Mouse (Mus musculus) right cerebral cortex, postnatal 14 days (tissue): ENCODE results near the gene Tmem211.

ENCODE experiments used
- DNase-seq: peaks from one replicate; pipeline ENCODE4 v3.0.0; 2022

The Tmem211 gene

GRCm38 (mm10) chr5:113226632-113227102, at the start of gene Tmem211:
Gene Tmem211 (plus strand): TSS chr5:113226909.
- DNase-seq = peak; percentile 91

- no peak for DNase-seq
Observed at GRCm38 (mm10) chr5:113179451-113179842, 47.3 kb upstream of the Tmem211 start.

GRCm38 (mm10) chr5:113179843-113180682, 46.6 kb upstream of the Tmem211 start:
- peak; percentile 90 for DNase-seq

GRCm38 (mm10) chr5:113180755-113181154, 46.0 kb upstream of the Tmem211 start:
- DNase-seq = no peak

GRCm38 (mm10) chr5:113181441-113181840, 45.3 kb upstream of the Tmem211 start:
- DNase-seq = no peak

GRCm38 (mm10) chr5:113190558-113190957, 36.2 kb upstream of the Tmem211 start:
- no peak for DNase-seq

- no peak for DNase-seq
Observed at GRCm38 (mm10) chr5:113191901-113192300, 34.8 kb upstream of the Tmem211 start.

- DNase-seq = no peak
Observed at GRCm38 (mm10) chr5:113193762-113194161, 32.9 kb upstream of the Tmem211 start.

GRCm38 (mm10) chr5:113195451-113195850, 31.3 kb upstream of the Tmem211 start:
- DNase-seq = no peak

GRCm38 (mm10) chr5:113195907-113196306, 30.8 kb upstream of the Tmem211 start:
- no peak for DNase-seq

- no peak for DNase-seq
Observed at GRCm38 (mm10) chr5:113196916-113197794, 29.6 kb upstream of the Tmem211 start.

GRCm38 (mm10) chr5:113199126-113199771, 27.5 kb upstream of the Tmem211 start:
- DNase-seq = no peak

- DNase-seq = no peak
Observed at GRCm38 (mm10) chr5:113199772-113200134, 27.0 kb upstream of the Tmem211 start.

GRCm38 (mm10) chr5:113204193-113204592, 22.5 kb upstream of the Tmem211 start:
- DNase-seq = no peak

- DNase-seq = no peak
Observed at GRCm38 (mm10) chr5:113206670-113207352, 19.9 kb upstream of the Tmem211 start.

- no peak for DNase-seq
Observed at GRCm38 (mm10) chr5:113208048-113208447, 18.7 kb upstream of the Tmem211 start.

GRCm38 (mm10) chr5:113208622-113209400, 17.9 kb upstream of the Tmem211 start:
- no peak for DNase-seq

- DNase-seq = no peak
Observed at GRCm38 (mm10) chr5:113209401-113209750, 17.3 kb upstream of the Tmem211 start.

GRCm38 (mm10) chr5:113209898-113210297, 16.8 kb upstream of the Tmem211 start:
- no peak for DNase-seq

GRCm38 (mm10) chr5:113210314-113210713, 16.4 kb upstream of the Tmem211 start:
- DNase-seq = no peak

- DNase-seq = no peak
Observed at GRCm38 (mm10) chr5:113212156-113212835, 14.4 kb upstream of the Tmem211 start.
